Mouse (Mus musculus) regulatory T cell (primary cell): ENCODE measurements around the gene Fanca.
"Not testable (repeated sequence)": the region's sequence is repeated elsewhere in the genome, so short reads cannot be mapped to it uniquely, and the experiment has no call there.

Experiments
- in situ Hi-C: fragments of 300-600 bp; cut with MboI, MseI; formaldehyde crosslinking; loops from one replicate; pipeline ENCODE4 v1.15.1; 2025; ENCODE audit warnings: high pct_unique_total_duplicates

Gene Fanca

GRCm38 (mm10) chr8:123331301-123331700 lies 12.9 kb upstream of the Fanca start:
- in situ Hi-C loops, result no loop called here

GRCm38 (mm10) chr8:123330701-123331100 lies 12.3 kb upstream of the Fanca start:
- in situ Hi-C loops, result no loop called here

- in situ Hi-C loops, result no loop called here
Measured at GRCm38 (mm10) chr8:123329961-123330360, 11.6 kb upstream of the Fanca start.

- in situ Hi-C loops, result no loop called here
Measured at GRCm38 (mm10) chr8:123329350-123329749, 11.0 kb upstream of the Fanca start.

- in situ Hi-C loops, result no loop called here
Measured at GRCm38 (mm10) chr8:123328552-123328951, 10.2 kb upstream of the Fanca start.

- in situ Hi-C loops, result no loop called here
Measured at GRCm38 (mm10) chr8:123319522-123320164, 1.3 kb upstream of the Fanca start.

GRCm38 (mm10) chr8:123317781-123318466 lies 452 bp downstream of the Fanca start:
- in situ Hi-C loops, result no loop called here

GRCm38 (mm10) chr8:123308738-123309137 lies 9.6 kb downstream of the Fanca start:
- in situ Hi-C loops, result loop anchor here (10.0 kb wide), 1 partner anchor 1676 kb away; no protein-coding TSS in a partner anchor

GRCm38 (mm10) chr8:123298301-123298700 lies 20.1 kb downstream of the Fanca start:
- in situ Hi-C loops, result no loop called here

- in situ Hi-C loops, result no loop called here
Measured at GRCm38 (mm10) chr8:123292785-123293184, 25.6 kb downstream of the Fanca start.

- in situ Hi-C loops, result no loop called here
Measured at GRCm38 (mm10) chr8:123292281-123292680, 26.1 kb downstream of the Fanca start.

- in situ Hi-C loops, result no loop called here
Measured at GRCm38 (mm10) chr8:123291716-123292115, 26.7 kb downstream of the Fanca start.

- in situ Hi-C loops, result no loop called here
Measured at GRCm38 (mm10) chr8:123290679-123291078, 27.7 kb downstream of the Fanca start.

- in situ Hi-C loops, result no loop called here
Measured at GRCm38 (mm10) chr8:123290166-123290565, 28.2 kb downstream of the Fanca start.

- in situ Hi-C loops, result no loop called here
Measured at GRCm38 (mm10) chr8:123287362-123287761, 31.0 kb downstream of the Fanca start.

GRCm38 (mm10) chr8:123284493-123284892 lies 33.9 kb downstream of the Fanca start:
- in situ Hi-C loops, result no loop called here

- in situ Hi-C loops, result no loop called here
Measured at GRCm38 (mm10) chr8:123283991-123284390, 34.4 kb downstream of the Fanca start.

GRCm38 (mm10) chr8:123282994-123283393 lies 35.4 kb downstream of the Fanca start:
- in situ Hi-C loops, result not testable (repeated sequence)

GRCm38 (mm10) chr8:123280302-123281094 lies 37.9 kb downstream of the Fanca start:
- in situ Hi-C loops, result no loop called here

GRCm38 (mm10) chr8:123279828-123280227 lies 38.5 kb downstream of the Fanca start:
- in situ Hi-C loops, result no loop called here

- in situ Hi-C loops, result no loop called here
Measured at GRCm38 (mm10) chr8:123278445-123278844, 39.9 kb downstream of the Fanca start.

- in situ Hi-C loops, result no loop called here
Measured at GRCm38 (mm10) chr8:123275096-123275495, 43.3 kb downstream of the Fanca start.
